Mouse (Mus musculus) cerebellum, postnatal 14 days (tissue): ENCODE data around the gene Agbl3.

Source experiments
- DNase-seq, 2 experiments: peaks; one replicate each; pipeline ENCODE4 v3.0.0; 2021; ENCODE audit warnings: mixed read lengths in 2 of 2

Gene Agbl3

DNA sequence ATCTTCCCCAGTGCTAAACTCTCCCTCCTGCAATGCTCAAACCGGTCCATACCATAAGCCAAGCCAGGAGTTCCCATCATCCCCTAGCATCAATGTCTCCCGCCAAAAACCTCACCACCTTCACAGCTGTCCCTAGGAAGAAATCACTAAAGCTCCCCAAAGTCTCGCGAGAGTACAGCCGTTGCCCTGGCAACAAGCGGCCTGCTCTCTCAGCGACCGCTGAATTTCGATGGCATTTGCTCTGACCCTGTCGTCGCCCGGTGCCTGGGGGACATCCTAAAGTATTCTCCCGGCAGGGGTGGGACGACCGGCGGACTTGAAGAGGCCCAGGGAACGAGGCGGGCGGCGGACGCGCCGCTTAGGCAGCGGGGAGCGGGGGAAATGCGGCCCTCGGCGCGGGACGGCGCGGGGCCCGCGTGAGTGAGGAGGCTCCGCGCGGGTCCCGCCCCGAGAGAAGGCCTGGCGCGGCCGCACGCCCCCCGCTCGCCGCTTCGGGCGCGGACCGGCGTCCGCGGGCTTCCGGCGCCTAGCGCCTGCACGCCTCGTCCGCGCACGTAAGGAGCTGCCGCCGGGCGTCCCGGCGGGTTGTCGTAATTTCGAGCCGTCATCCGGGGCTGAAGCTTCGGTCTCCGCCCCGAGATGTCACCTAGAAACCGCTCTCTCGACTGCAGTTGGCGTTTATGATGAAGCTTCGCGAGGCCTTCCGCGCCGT, at the start of gene Agbl3:
Gene Agbl3, plus strand, starts transcription at position 202 of the 712 bp plus-strand sequence.
- peak; percentile 97 to 98 for DNase-seq

GRCm38 (mm10) chr6:34731007-34731406, 49.2 kb upstream of the Agbl3 start:
- DNase-seq = no peak

GRCm38 (mm10) chr6:34731529-34731928, 48.7 kb upstream of the Agbl3 start:
- no peak for DNase-seq

GRCm38 (mm10) chr6:34734940-34735695, 45.1 kb upstream of the Agbl3 start:
- DNase-seq = no peak

- DNase-seq = no peak
These were observed 43.3 kb upstream of the Agbl3 start for GRCm38 (mm10) chr6:34736934-34737333.

DNA sequence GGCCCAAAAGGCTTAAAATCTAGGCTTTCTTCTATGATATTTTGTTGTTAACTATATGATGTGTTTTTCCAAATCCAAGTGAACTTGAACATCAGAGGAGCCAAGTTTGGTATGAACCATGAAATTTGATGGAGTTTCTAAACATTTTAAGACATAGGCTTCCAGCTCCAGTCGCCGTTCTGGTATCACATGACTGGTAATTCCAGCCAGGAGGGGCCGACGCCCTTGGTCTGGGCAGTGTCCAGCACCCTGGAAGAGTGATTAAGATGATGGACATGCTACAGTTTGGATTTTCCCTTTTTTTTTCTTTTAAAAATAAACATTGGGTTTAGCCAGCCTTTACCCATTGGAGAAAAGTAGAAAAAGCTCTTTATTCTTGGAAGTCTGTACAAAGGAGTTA, 36.3 kb upstream of the Agbl3 start:
- DNase-seq = no peak

DNA sequence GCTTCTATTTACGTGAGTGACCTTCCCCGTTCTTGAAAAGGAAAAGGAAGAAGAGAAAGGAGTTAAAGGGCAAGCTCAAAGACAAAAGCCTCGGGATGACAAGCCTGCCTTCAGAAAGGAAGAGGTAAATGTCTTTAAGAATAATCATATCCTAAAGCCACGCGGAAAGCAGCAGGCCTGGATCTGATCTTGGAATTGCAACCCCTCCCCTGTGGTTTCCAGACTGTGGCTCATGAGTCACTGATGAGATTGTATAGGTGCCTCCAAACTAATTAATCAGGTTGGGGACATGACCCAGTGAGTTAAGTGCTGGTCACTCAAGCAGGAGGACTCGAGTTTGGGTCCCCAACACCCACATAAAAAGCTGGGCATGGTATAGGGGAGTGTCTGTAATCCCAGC, 32.4 kb upstream of the Agbl3 start:
- no peak for DNase-seq

- DNase-seq = no peak
These were observed 31.7 kb upstream of the Agbl3 start for GRCm38 (mm10) chr6:34748566-34748965.

GRCm38 (mm10) chr6:34749526-34749925, 30.7 kb upstream of the Agbl3 start:
- no peak for DNase-seq

- no peak for DNase-seq
These were observed 29.6 kb upstream of the Agbl3 start for GRCm38 (mm10) chr6:34750487-34751120.

GRCm38 (mm10) chr6:34751625-34752024, 28.6 kb upstream of the Agbl3 start:
- DNase-seq = no peak

DNA sequence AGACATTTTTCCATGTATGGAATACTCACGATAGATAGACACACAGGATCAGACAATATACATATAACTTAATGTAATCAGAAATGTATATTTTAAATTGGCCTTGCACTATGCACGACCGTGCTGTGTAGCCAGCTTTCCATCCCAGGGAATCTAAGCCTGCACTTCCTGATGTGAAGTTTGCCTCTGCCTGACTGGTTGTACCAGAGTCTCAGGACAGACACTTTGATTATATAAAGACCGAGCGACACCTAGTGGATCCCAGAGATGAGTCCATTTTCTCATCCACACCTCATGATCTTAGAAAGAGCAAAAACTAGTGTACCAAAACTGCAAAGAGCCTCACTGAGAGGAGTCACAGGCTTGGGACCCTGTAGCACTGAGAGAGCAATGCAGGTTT, 25.8 kb upstream of the Agbl3 start:
- DNase-seq = peak; percentile 70 to 74

- no peak for DNase-seq
These were observed 21.9 kb upstream of the Agbl3 start for GRCm38 (mm10) chr6:34758340-34758739.

- DNase-seq = peak; percentile 63 to 76
These were observed 20.2 kb upstream of the Agbl3 start for GRCm38 (mm10) chr6:34760023-34760422.

DNA sequence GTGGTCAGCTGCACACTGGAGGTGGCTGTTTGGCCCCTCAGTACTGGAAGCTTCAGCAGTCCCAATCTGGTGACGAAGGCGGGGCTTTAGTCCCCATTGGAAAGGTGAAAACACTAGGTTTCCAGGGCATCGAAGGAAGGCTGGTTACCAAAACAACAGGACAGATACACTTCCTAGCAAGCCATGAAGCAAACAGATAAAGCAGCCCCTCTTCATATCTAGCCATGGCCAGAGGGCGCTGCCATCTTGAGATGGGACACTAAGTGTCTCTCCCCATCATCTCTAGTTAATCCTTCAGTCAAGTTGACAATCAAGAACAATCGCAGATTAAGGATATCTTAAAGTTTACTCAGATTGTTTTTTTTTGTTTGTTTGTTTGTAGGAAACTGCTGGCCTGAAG, 14.5 kb upstream of the Agbl3 start:
- DNase-seq = no peak

- no peak for DNase-seq
These were observed 10.2 kb upstream of the Agbl3 start for GRCm38 (mm10) chr6:34769984-34770383.

GRCm38 (mm10) chr6:34770491-34770890, 9.7 kb upstream of the Agbl3 start:
- DNase-seq = no peak

DNA sequence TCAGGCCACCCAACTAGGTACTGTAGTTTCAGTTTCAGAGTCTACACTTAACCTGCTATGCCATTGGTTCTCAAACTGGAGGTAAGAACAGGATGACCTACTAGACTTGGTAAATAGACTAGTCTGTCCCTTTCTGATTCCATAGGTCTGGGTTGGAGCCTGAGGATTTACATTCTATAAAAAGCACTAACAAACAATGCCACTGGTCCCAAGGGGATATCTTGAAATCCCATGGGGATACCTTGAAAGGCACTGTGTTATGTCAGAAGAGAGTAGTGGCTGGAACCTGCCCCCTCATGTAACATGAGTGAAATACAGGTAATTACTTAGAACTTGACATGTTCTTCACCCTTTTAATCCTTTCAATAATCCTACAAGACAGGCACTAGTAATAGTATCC, 3.8 kb upstream of the Agbl3 start:
- no peak for DNase-seq

GRCm38 (mm10) chr6:34777094-34777493, 3.1 kb upstream of the Agbl3 start:
- no peak for DNase-seq

DNA sequence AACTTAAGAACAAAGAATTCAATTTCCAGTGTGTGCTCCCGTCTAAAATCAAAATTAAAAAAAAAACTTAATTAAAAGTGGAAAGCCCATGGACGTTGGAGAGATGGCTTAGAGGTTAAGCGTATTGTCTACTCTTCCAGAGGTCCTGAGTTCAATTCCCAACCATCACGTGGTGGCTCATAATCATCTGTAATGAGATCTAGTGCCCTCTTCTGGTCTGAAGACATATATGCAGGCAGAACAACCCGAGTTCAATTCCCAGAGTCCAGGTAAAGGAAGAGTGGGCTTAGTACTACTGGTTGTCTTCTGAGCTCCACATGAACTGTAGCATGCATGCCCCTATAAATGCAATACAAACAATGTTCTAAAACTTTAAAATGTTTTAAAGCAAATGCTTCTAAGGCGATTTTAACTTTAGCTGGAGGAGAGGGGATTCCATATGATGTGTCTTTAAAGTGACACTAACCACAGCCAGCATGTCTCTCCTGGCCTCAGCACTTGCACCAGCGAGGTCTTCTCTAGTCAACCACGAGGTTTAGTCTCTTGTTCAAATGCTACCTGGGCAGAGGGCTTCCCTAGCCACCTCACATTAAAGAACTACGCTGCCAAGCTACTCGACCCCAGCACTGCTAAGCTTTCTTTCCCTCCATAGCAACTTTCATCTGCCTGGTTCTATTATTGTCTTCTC, 2.1 kb upstream of the Agbl3 start:
- no peak for DNase-seq

DNA sequence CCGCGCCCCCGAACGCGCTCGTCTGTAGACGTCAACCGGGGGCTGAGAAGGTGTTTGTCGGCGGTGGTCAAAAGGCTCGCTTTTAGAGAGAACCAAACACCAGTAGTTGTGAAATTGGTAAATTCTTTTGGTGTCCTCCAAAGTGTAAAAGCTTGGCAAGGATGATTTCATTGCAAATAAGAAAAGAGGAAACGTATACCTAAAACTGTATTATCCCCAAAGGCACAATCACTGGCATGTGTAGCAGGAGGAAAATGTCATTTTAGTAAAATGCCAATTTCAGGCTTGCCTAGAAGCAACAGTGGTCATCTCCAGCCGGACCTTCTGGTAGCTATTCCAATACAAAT, 684 bp downstream of the Agbl3 start:
- DNase-seq = peak in 1 of 2 experiments; percentile 6

DNA sequence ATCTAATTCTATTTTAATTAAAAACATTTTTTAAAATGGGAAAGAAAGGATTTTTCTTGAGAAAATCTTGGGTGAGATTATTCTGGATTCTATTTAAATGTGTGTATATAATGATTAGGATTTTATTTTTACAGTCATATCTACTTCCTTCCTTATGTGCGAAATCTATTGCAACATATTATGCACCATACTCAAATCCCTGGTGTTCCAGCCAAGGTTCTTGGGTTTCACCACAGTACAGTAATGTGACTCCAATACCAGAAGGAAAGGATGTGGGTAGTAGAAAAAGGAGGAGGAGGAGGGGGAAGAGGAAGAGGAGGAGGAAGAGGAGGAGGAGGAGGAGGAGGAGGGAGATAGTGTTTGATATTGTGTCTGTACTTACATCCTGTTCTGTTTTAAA, 2.3 kb downstream of the Agbl3 start:
- DNase-seq = no peak

DNA sequence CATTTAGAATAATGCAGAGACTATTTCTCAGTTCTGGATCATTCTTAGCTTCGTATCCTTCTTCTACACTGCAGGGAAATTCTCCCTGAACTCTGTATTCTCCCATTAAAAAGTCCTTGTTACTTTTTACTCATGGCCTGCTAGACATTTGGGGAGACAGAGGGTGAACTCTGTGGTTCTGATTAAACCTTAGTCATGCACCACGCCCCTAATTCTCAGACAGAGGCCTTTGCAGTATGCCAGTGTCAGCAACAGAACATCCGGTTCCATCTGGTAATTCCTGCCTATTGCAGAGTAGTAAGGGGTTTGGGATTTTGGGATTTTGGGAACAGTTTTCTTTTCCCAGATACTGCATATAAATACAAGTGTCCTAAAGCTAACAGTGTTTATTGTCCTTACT, 16.6 kb downstream of the Agbl3 start:
- no peak for DNase-seq
